Mouse (Mus musculus) thymus, postnatal 0 days (tissue): ENCODE results near the gene Adamts17. TPM values are rescaled to one million over a fixed set of nuclear protein-coding genes. Genes with fewer than 3 reads are reported as not detected.

Experiments used
- DNase-seq: peaks from one replicate; pipeline ENCODE4 v3.0.0-alpha.2; 2015; ENCODE audit warnings: low spot score
- polyA plus RNA-seq: library from polyadenylated mRNA; unstranded; fragments of >200 nt; fragmentation: Nextera tagmentation; extraction: Ambion mirVana; gene quantifications from 2 replicates; pipeline ENCODE4 v1.2.1, GENCODE M21; 2015

Gene Adamts17
- polyA plus RNA-seq, 1 experiment from 2014 or later = 1.2 TPM

GRCm38 (mm10) chr7:67028902-67029301 is 189.4 kb downstream of the Adamts17 start:
- no peak for DNase-seq

GRCm38 (mm10) chr7:67029481-67029880 is 189.9 kb downstream of the Adamts17 start:
- DNase-seq = no peak

- DNase-seq = no peak
These were observed 191.7 kb downstream of the Adamts17 start for GRCm38 (mm10) chr7:67031284-67031683.

GRCm38 (mm10) chr7:67032616-67033015 is 193.1 kb downstream of the Adamts17 start:
- no peak for DNase-seq

- DNase-seq = no peak
These were observed 194.8 kb downstream of the Adamts17 start for GRCm38 (mm10) chr7:67034369-67034768.

- no peak for DNase-seq
These were observed 195.7 kb downstream of the Adamts17 start for GRCm38 (mm10) chr7:67035246-67035645.

GRCm38 (mm10) chr7:67035661-67036060 is 196.1 kb downstream of the Adamts17 start:
- no peak for DNase-seq

- no peak for DNase-seq
These were observed 197.3 kb downstream of the Adamts17 start for GRCm38 (mm10) chr7:67036502-67037485.

GRCm38 (mm10) chr7:67037726-67038520 is 198.4 kb downstream of the Adamts17 start:
- no peak for DNase-seq

- DNase-seq = no peak
These were observed 199.6 kb downstream of the Adamts17 start for GRCm38 (mm10) chr7:67039143-67039542.

GRCm38 (mm10) chr7:67039861-67040260 is 200.3 kb downstream of the Adamts17 start:
- DNase-seq = no peak

- no peak for DNase-seq
These were observed 202.2 kb downstream of the Adamts17 start for GRCm38 (mm10) chr7:67041685-67042084.

GRCm38 (mm10) chr7:67044121-67044817 is 204.7 kb downstream of the Adamts17 start:
- no peak for DNase-seq

GRCm38 (mm10) chr7:67045202-67045601 is 205.7 kb downstream of the Adamts17 start:
- DNase-seq = no peak

- no peak for DNase-seq
These were observed 209.7 kb downstream of the Adamts17 start for GRCm38 (mm10) chr7:67049206-67049605.

GRCm38 (mm10) chr7:67050424-67050823 is 210.9 kb downstream of the Adamts17 start:
- DNase-seq = no peak

GRCm38 (mm10) chr7:67051089-67051718 is 211.7 kb downstream of the Adamts17 start:
- DNase-seq = peak; percentile 12

GRCm38 (mm10) chr7:67054876-67055275 is 215.3 kb downstream of the Adamts17 start:
- no peak for DNase-seq

- no peak for DNase-seq
These were observed 216.0 kb downstream of the Adamts17 start for GRCm38 (mm10) chr7:67055510-67055909.

GRCm38 (mm10) chr7:67061756-67062155 is 222.2 kb downstream of the Adamts17 start:
- peak; percentile 44 for DNase-seq

GRCm38 (mm10) chr7:67062571-67062970 is 223.0 kb downstream of the Adamts17 start:
- DNase-seq = no peak
